Mouse (Mus musculus) kidney, postnatal 0 days (tissue): ENCODE data around the gene Shank2. TPM values are rescaled to one million over a fixed set of nuclear protein-coding genes. Genes with fewer than 3 reads are reported as not detected.
A peak's percentile ranks its signal among the peaks of the same experiment; 100 is the strongest.

Experiments
- ATAC-seq: fragments of 200-750 bp; cut with Nextera tagmentation; replicated peaks from 2 replicates; pipeline ENCODE4 v1.8.0; 2017; ENCODE audit warnings: low read depth, moderate number of reproducible peaks, moderate TSS enrichment, moderate library complexity; ENCODE audit not compliant: low FRiP score
- DNase-seq: peaks from one replicate; pipeline ENCODE4 v3.0.0-alpha.2; 2016; ENCODE audit warnings: low spot score
- H3K27ac ChIP-seq: fragments of 300-500 bp; sonication (generic); 2 replicates; pipeline ENCODE4 v1.5.1; 2014; ENCODE audit warnings: mild to moderate bottlenecking
- H3K27me3 ChIP-seq: fragments of 300-500 bp; sonication (generic); 2 replicates; pipeline ENCODE4 v1.6.1; 2014; ENCODE audit warnings: low read length, mixed read lengths; ENCODE audit not compliant: insufficient read depth
- H3K36me3 ChIP-seq: fragments of 300-500 bp; sonication (generic); 2 replicates; pipeline ENCODE4 v1.6.1; 2014; ENCODE audit warnings: low read length, mixed read lengths; ENCODE audit not compliant: insufficient read depth
- H3K4me1 ChIP-seq: fragments of 300-500 bp; sonication (generic); replicated peaks from 2 replicates; pipeline ENCODE4 v1.6.1; 2014; ENCODE audit warnings: antibody characterized with exemption, low read length, mixed read lengths; ENCODE audit not compliant: insufficient read depth
- H3K4me2 ChIP-seq: fragments of 300-500 bp; sonication (generic); 2 replicates; pipeline ENCODE4 v1.6.1; 2014; ENCODE audit warnings: mild to moderate bottlenecking, low read length, moderate library complexity, mixed read lengths
- H3K4me3 ChIP-seq: fragments of 300-500 bp; sonication (generic); replicated peaks from 2 replicates; pipeline ENCODE4 v1.5.1; 2014; ENCODE audit warnings: low read depth, low read length
- H3K9ac ChIP-seq: fragments of 300-500 bp; sonication (generic); 2 replicates; pipeline ENCODE4 v1.6.1; 2014; ENCODE audit warnings: low read depth, low read length
- H3K9me3 ChIP-seq: fragments of 300-500 bp; sonication (generic); replicated peaks from 2 replicates; pipeline ENCODE4 v1.6.1; 2016; ENCODE audit warnings: low read length, inconsistent platforms, mixed read lengths
- CTCF ChIP-seq: IDR thresholded peaks from 2 replicates; pipeline ENCODE4 v1.5.1; 2016; ENCODE audit warnings: antibody characterized with exemption, low read depth, mild to moderate bottlenecking, moderate library complexity
- WGBS: fragments of 180-500 bp; shearing (Covaris S2); extraction: QIAGEN DNeasy Blood & Tissue Kit; methylation state at CpG from one replicate; pipeline ENCODE4 v1.1.7; 2014; 5-methylcytosine and 5-hydroxymethylcytosine counted together
- microRNA-seq: library from miRNA; unstranded; fragments of <30 nt; microRNA quantifications from one replicate; pipeline ENCODE4, GENCODE M21; 2016
- polyA plus RNA-seq: library from polyadenylated mRNA; unstranded; fragments of >200 nt; fragmentation: Nextera tagmentation; extraction: Ambion mirVana; gene quantifications from 2 replicates; pipeline ENCODE4 v1.2.1, GENCODE M21; 2015

Gene Shank2
- polyA plus RNA-seq, 1 experiment from 2014 or later: 2.6 TPM

DNA sequence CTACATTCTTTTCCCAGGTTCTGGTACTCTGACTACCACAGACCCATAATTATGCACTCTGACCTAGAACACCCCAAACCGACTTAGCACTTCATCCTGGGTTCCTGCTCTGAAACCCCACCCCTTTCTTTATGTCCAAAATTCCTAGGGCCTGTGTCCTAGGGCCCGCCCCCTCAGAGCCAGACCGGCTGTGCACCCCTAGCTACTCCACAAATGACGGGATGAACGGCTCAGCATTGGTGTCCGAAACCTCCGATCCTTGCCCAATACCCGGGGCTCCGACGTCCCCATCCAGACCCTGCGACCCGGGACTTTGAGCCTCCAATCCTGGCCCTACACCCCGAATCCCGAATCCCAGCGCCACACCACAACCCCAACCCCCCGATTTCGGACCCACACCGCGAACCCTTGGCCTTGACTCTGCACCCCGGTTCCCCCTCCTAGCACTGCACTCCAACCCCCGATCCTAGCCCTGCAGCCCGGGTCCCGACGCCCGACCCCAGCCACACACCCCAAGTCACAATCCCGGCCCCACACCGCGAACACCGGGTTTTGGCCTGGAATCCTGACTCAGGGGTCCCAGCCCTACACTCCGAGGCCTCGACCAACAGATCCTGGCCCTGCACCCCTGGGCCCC, 468.3 kb downstream of the Shank2 start:
- peaks cover 18% of the 10 kb centered on the region for H3K4me1 ChIP-seq
- no peaks in the 10 kb centered on the region for H3K27me3 ChIP-seq
- no peak for TF ChIP-seq CTCF
- H3K9me3 ChIP-seq: no peaks in the 10 kb centered on the region
- ATAC-seq (peak; percentile 29; the same call in 1 of the 2 replicates), DNase-seq (peak; percentile 68)
- peak overlapping the region; percentile 94 for H3K4me3 ChIP-seq
- peak overlapping the region; percentile 99 for H3K9ac ChIP-seq
- WGBS: 2% methylated on average over 31 of the region's 31 CpGs
- H3K4me2 ChIP-seq: peak overlapping the region; percentile 76
- H3K36me3 ChIP-seq: 0 out of 2 replicates have a peak, but pooled peaks cover 7% of the 10 kb centered on the region
- H3K27ac ChIP-seq: peak overlapping the region; percentile 93

DNA sequence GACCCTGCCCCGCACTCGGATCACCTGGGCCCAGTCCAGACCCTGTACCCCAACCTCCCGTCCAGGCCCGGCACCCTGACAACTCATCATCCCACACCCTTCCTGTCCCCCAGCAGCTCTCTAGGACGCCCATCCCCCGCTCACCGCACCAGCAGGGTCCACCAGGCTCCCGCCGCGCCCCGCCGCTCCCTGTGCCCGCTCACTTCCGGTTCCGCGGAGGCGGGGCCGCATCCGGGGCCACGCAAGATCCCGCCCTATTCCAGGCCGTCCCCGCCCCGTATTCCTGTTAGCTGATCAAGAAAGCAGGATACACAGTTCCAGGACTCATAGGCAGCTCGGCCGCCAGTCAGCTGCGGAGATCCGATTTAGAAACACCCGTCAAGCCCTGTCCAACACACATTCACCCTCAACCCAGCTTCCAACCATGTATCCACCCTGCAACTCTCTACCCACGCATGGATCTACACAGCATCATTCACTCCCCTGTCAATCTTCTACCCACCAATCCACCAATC, 468.9 kb downstream of the Shank2 start, which contains the start of gene Cttn:
TSS of gene Cttn (minus strand) at position 465 of the 515 bp plus-strand sequence.
- Histone ChIP-seq H3K9ac (peak within 1 kb of the TSS; percentile 99), H3K4me3 (peak within 1 kb of the TSS; percentile 94), H3K9me3 (no peaks in the 10 kb centered on the region), H3K27ac (peak within 1 kb of the TSS; percentile 93), H3K36me3 (0 out of 2 replicates have a peak, but pooled peaks cover 4% of the 10 kb centered on the region), H3K4me2 (peak within 1 kb of the TSS; percentile 76), H3K4me1 (peaks cover 18% of the 10 kb centered on the region), H3K27me3 (no peaks in the 10 kb centered on the region)
- peak; percentile 95 for DNase-seq
- 2% methylated on average over 30 of the region's 30 CpGs for WGBS
- TF ChIP-seq CTCF: no peak
- peak; percentile 90 for ATAC-seq

DNA sequence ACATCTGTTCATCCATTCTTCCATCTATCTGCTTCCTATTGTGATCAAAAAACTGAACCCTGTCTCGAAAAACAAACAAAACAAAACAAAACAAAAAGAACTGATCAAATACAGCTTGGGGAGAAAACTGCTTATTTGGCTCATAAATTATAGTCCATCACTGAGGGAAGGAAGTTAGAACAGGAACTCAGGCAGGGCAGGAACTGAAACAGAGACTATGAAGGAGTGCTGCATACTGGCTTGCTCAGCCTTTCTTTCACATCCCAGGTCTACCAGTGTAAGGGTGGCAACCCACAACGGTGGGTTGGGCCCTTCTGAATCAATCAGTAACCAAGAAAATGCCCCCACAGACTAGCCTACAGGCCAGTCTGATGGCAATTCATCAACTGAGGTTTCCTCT, 469.4 kb downstream of the Shank2 start:
- H3K9ac ChIP-seq: peak overlapping the region; percentile 99
- peak overlapping the region; percentile 94 for H3K4me3 ChIP-seq
- 60% methylated on average over 2 of the region's 2 CpGs for WGBS
- no peak for TF ChIP-seq CTCF
- no peaks in the 10 kb centered on the region for H3K27me3 ChIP-seq
- H3K4me1 ChIP-seq: peaks cover 18% of the 10 kb centered on the region
- no peaks in the 10 kb centered on the region for H3K9me3 ChIP-seq
- H3K4me2 ChIP-seq: peak overlapping the region; percentile 76
- H3K27ac ChIP-seq: peak overlapping the region; percentile 93
- DNase-seq: no peak
- H3K36me3 ChIP-seq: no peaks in the 10 kb centered on the region
- no peak for ATAC-seq

DNA sequence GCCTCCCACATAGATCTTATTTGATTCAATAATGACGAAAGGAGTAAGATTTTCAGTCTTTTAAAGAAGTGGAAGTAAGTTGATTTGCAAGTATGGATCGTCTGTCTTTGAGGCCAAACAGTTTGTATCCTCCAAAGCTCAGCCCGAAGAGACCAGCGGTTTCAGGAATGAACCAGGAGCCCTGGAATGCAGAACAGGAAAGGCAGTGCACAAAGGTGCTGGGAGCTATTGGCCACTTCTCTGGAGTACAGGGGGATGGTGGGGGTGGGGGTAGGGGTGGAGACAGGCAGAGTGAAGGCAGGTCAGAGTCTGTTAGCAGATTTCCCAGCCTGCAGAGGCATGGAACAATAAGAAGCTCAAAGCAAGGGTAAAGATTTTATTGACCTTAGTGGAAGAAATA, 471.8 kb downstream of the Shank2 start:
- peak overlapping the region; percentile 31; the same call in 1 of the 2 replicates for H3K27ac ChIP-seq
- 0 out of 2 replicates have a peak, but pooled peaks cover 11% of the 10 kb centered on the region for H3K36me3 ChIP-seq
- no peak for TF ChIP-seq CTCF
- H3K4me3 ChIP-seq: no peak overlapping the region
- DNase-seq (no peak), ATAC-seq (no peak)
- H3K4me1 ChIP-seq: peaks cover 15% of the 10 kb centered on the region
- no peak overlapping the region for H3K9ac ChIP-seq
- H3K9me3 ChIP-seq: no peaks in the 10 kb centered on the region
- 42% methylated on average over 4 of the region's 4 CpGs for WGBS
- H3K27me3 ChIP-seq: no peaks in the 10 kb centered on the region
- no peak overlapping the region for H3K4me2 ChIP-seq

Small RNA genes lying within 50 kb of the gene (microRNA-seq; reads per million reads assigned to microRNA genes)
- gene Mir3105: 21.6 reads per million, percentile 34 among the genes with 10 or more reads in this experiment

Other genes with a start within 250 kb of the Shank2 start
- 29.0 and 30.4 TPM in 2 replicates for gene Osbpl5, start 244.9 kb upstream of the Shank2 start, polyA plus RNA-seq
- not detected in 2 replicates for gene Mrgprg, start 234.9 kb upstream of the Shank2 start, polyA plus RNA-seq
- 1.2 TPM in 2 replicates for gene Mrgpre, start 217.4 kb upstream of the Shank2 start, polyA plus RNA-seq
- gene Nadsyn1, start 179.1 kb upstream of the Shank2 start, polyA plus RNA-seq: 9.4 and 11.1 TPM in 2 replicates
- 28.8 and 30.4 TPM in 2 replicates for gene Dhcr7, start 178.8 kb upstream of the Shank2 start, polyA plus RNA-seq
- not detected in 2 replicates for gene Gm498, start 135.1 kb upstream of the Shank2 start, polyA plus RNA-seq